In the genomic region with DNA sequence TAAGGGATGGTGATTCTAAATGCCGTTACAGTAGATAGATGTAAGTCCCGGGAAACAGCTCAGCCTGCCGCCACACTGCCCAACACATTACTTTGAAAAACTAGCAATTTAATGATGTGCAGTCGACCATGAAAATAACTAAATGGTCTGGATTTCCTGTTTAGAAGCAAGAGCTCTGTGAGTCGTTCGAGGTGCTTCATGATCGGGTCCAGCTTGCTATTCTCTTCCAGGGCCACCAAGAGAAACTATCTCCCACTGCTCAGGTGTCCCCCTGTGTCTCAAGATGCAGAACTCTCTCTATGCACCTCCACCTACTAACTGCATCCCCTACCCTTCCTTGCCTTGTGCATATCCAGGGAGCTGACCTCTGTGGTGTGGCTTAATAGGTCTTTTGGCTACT, we compare ENCODE assay signal across 19 mouse cellular contexts.
"Had no signal": no experiment of that assay in that cellular context is flagged by ENCODE, and none has a peak within 500 bp of the region (broad histone marks: within the 10 kb centered on the region; RNA-seq: fewer than 3 reads in every experiment).

No protein-coding gene starts in this region.

- H3K4me1 ChIP-seq: lung, embryonic 15.5 days; midbrain, embryonic 10.5 days; midbrain, embryonic 12.5 days; neural tube, embryonic 13.5 days had no signal

- H3K27ac ChIP-seq: liver, embryonic 14.5 days; lung, embryonic 15.5 days; midbrain, embryonic 10.5 days; midbrain, embryonic 12.5 days; neural tube, embryonic 13.5 days; neural tube, embryonic 15.5 days had no signal

- ATAC-seq: midbrain, embryonic 16.5 days had no signal

- DNase-seq: lung, postnatal 14 days; lung, postnatal 36 days; midbrain, embryonic 14.5 days; retina, postnatal 1 day; right cerebral cortex, adult 18-20 months; right cerebral cortex, postnatal 25 days; right cerebral cortex, postnatal 4 days; spleen, adult 18-20 months; thymus, adult 18-20 months; thymus, postnatal 14 days; thymus, postnatal 36 days had no signal

- H3K4me2 ChIP-seq: lung, embryonic 15.5 days; midbrain, embryonic 12.5 days; neural tube, embryonic 13.5 days; neural tube, embryonic 15.5 days had no signal

- H3K4me3 ChIP-seq: lung, embryonic 15.5 days; midbrain, embryonic 10.5 days; midbrain, embryonic 12.5 days; myocyte; neural tube, embryonic 13.5 days; neural tube, embryonic 15.5 days had no signal

- H3K9ac ChIP-seq: liver, embryonic 14.5 days; lung, embryonic 15.5 days; midbrain, embryonic 12.5 days; neural tube, embryonic 13.5 days; neural tube, embryonic 15.5 days had no signal

- H3K36me3 ChIP-seq: lung, embryonic 15.5 days; midbrain, embryonic 10.5 days; midbrain, embryonic 12.5 days; neural tube, embryonic 13.5 days; neural tube, embryonic 15.5 days had no signal

- H3K9me3 ChIP-seq: lung, embryonic 15.5 days; midbrain, embryonic 10.5 days; midbrain, embryonic 12.5 days; neural tube, embryonic 13.5 days; neural tube, embryonic 15.5 days had no signal

- H3K27me3 ChIP-seq: lung, embryonic 15.5 days; midbrain, embryonic 12.5 days; neural tube, embryonic 13.5 days; neural tube, embryonic 15.5 days had no signal
